Mouse (Mus musculus): ENCODE data around the gene Ffar2. TPM values are rescaled to one million over a fixed set of nuclear protein-coding genes. Genes with fewer than 3 reads are reported as not detected.
"Not testable (repeated sequence)": the region's sequence is repeated elsewhere in the genome, so short reads cannot be mapped to it uniquely, and the experiment has no call there.

The Ffar2 gene
- total and polyA plus RNA-seq, 3 experiments, result 0.31 to 0.33 TPM; not detected in 1

DNA sequence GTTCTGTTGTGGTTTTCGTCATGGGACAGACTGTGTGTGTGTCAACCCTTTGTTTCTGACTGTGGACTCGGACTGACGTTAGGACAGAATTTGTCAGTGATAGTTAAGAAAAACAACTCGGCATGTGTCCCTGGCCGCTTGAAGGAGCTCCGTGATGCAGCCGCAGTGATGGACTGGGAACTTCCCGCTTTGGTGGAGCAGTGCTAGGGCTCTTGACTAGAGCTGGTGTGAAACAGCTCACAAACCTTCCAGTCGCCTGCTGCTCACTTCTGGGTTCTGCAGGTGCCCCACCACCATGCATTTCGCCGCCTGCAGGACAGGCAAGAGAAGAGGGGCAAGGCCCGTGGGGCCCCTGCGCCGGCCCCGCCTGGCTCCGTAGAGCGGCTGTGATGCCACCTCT is 8.7 kb upstream of the Ffar2 start:
- DNase-seq (ENCODE audit: low spot score) (no peak), ATAC-seq (ENCODE audit: extremely low read depth, insufficient number of reproducible peaks, low FRiP score, poor library complexity, severe bottlenecking) (no peak)
- Histone ChIP-seq H3K9me3 (replicated peaks) (no peaks in the 10 kb centered on the region), H3K27me3 (ENCODE audit: insufficient read depth, low read length) (no peaks in the 10 kb centered on the region), H3K4me3 (ENCODE audit: low read depth, low read length) (no peak overlapping the region), H3K4me1 (ENCODE audit: insufficient read depth, low read depth, low read length) (peaks cover 5% of the 10 kb centered on the region), H3K36me3 (replicated peaks) (no peaks in the 10 kb centered on the region)
- TF ChIP-seq GATA1 (IDR thresholded peaks at IDR 0.05; ENCODE audit: borderline replicate concordance, low read length), result no peak
- no peak for TF ChIP-seq GATA2 (IDR thresholded peaks at IDR 0.05; ENCODE audit: borderline replicate concordance, low read depth, low read length)
- no peak for TF ChIP-seq CTCF (IDR thresholded peaks at IDR 0.05; ENCODE audit: low read depth, low read length)
- TF ChIP-seq TAL1 (conservative IDR thresholded peaks at IDR 0.05; ENCODE audit: low read depth, low read length), result no peak

DNA sequence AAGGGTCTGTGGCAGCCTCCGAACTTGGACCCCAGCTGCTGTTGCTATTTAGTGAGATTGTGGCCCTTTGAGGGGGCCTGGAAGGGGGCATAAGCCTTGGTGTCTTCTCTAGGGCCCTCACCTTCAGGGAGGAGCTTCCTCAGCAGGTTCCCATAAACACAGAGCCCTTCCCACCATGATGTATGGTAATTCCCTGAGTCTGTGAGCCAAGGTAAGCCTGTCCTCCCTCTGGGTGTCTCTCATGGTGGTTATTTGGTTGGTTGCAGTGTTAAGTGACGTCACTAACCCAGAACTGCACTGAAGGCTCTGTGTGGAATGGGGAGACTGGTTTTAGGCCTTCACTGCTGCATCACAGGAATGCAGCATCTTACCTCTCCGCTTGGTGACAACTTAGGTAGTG is 5.9 kb upstream of the Ffar2 start:
- no peaks in the 10 kb centered on the region for H3K36me3 ChIP-seq (replicated peaks)
- H3K4me3 ChIP-seq (ENCODE audit: low read depth, low read length), result no peak overlapping the region
- H3K9me3 ChIP-seq (replicated peaks), result no peaks in the 10 kb centered on the region
- H3K27me3 ChIP-seq (ENCODE audit: insufficient read depth, low read length), result no peaks in the 10 kb centered on the region
- peaks cover 5% of the 10 kb centered on the region for H3K4me1 ChIP-seq (ENCODE audit: insufficient read depth, low read depth, low read length)
- TF ChIP-seq GATA2 (IDR thresholded peaks at IDR 0.05; ENCODE audit: borderline replicate concordance, low read depth, low read length) (no peak), POLR2AphosphoS5 (IDR thresholded peaks at IDR 0.05; ENCODE audit: insufficient replicate concordance, low read depth, low read length) (no peak), GATA1 (IDR thresholded peaks at IDR 0.05; ENCODE audit: borderline replicate concordance, low read length) (no peak), TAL1 (conservative IDR thresholded peaks at IDR 0.05; ENCODE audit: low read depth, low read length) (no peak), CTCF (IDR thresholded peaks at IDR 0.05; ENCODE audit: low read depth, low read length) (no peak)
- ATAC-seq (ENCODE audit: extremely low read depth, insufficient number of reproducible peaks, low FRiP score, poor library complexity, severe bottlenecking) (no peak), DNase-seq (ENCODE audit: low spot score) (no peak)

DNA sequence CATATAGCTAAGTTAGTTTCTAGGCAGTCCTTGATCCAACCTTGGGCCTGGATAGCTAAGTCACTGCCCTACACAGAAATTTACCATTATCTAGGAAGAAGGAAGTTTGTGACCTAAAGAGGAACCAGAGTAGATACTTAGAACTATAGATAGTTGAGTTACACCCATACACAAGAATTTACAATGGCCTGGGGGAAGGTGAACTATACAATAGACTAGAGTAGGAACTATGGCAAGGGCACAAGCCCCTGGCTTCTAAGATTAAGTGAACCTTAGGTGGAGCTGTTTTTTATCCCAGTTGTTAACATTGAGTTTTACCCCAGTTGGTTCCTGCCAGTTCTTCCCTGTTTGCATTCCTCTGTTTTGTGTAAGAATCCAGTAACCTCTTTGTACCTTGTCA is 5.3 kb upstream of the Ffar2 start:
- not testable (repeated sequence) for H3K36me3 ChIP-seq (replicated peaks); H3K4me3 ChIP-seq (ENCODE audit: low read depth, low read length); DNase-seq (ENCODE audit: low spot score); H3K27me3 ChIP-seq (ENCODE audit: insufficient read depth, low read length); ATAC-seq (ENCODE audit: extremely low read depth, insufficient number of reproducible peaks, low FRiP score, poor library complexity, severe bottlenecking); H3K9me3 ChIP-seq (replicated peaks); H3K4me1 ChIP-seq (ENCODE audit: insufficient read depth, low read depth, low read length)

DNA sequence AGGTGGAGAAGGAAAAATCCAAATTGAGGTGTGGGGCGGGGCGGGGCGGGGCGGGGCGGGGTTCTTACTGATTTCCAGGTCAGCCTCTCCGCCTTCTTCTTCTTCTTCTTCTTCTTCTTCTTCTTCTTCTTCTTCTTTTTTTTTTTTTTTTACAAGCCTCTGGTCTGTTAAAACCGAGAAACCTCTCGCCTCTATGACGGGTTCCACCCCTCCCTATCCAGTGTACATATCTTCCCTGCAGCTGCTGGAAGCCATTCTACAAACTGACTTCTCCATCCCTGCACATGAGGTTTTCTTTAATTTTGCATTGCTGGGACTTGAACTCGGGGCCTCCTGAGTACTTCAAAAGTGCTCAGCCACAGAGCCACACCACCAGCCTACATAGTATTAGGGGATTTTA is 3.1 kb upstream of the Ffar2 start:
- H3K4me1 ChIP-seq (ENCODE audit: insufficient read depth, low read depth, low read length), result peaks cover 5% of the 10 kb centered on the region
- no peak for TF ChIP-seq CTCF (IDR thresholded peaks at IDR 0.05; ENCODE audit: low read depth, low read length)
- TF ChIP-seq GATA1 (IDR thresholded peaks at IDR 0.05; ENCODE audit: borderline replicate concordance, low read length), result no peak
- TF ChIP-seq TAL1 (conservative IDR thresholded peaks at IDR 0.05; ENCODE audit: low read depth, low read length), result no peak
- TF ChIP-seq POLR2AphosphoS5 (IDR thresholded peaks at IDR 0.05; ENCODE audit: insufficient replicate concordance, low read depth, low read length), result no peak
- TF ChIP-seq GATA2 (IDR thresholded peaks at IDR 0.05; ENCODE audit: borderline replicate concordance, low read depth, low read length), result no peak
- ATAC-seq (ENCODE audit: extremely low read depth, insufficient number of reproducible peaks, low FRiP score, poor library complexity, severe bottlenecking) (no peak), DNase-seq (ENCODE audit: low spot score) (no peak)
- H3K27me3 ChIP-seq (ENCODE audit: insufficient read depth, low read length), result peaks cover 5% of the 10 kb centered on the region; the same call in 1 of the 2 replicates
- no peaks in the 10 kb centered on the region for H3K36me3 ChIP-seq (replicated peaks)
- no peak overlapping the region for H3K4me3 ChIP-seq (ENCODE audit: low read depth, low read length)
- no peaks in the 10 kb centered on the region for H3K9me3 ChIP-seq (replicated peaks)

DNA sequence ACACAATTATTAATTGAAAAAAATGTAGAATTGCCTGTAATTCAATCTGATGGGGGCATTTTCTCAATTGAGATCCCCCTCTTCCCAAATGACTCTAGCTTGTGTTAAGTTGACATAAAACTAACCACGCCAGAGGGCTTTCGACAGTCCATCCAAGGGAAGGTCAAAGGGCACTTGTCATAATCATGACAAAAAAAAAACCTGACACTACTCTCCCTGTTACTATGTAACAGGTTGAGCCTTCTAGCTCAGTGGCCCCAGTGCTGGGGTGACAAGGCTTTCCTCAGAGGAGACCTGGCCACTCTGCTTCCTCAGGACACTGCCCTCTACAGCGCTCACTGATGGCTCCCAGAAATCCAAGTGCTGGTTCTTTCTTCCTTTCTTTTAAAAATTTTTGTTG is 731 bp upstream of the Ffar2 start:
- no peaks in the 10 kb centered on the region for H3K36me3 ChIP-seq (replicated peaks)
- no peak for TF ChIP-seq CTCF (IDR thresholded peaks at IDR 0.05; ENCODE audit: low read depth, low read length)
- TF ChIP-seq GATA2 (IDR thresholded peaks at IDR 0.05; ENCODE audit: borderline replicate concordance, low read depth, low read length), result no peak
- no peak for TF ChIP-seq POLR2AphosphoS5 (IDR thresholded peaks at IDR 0.05; ENCODE audit: insufficient replicate concordance, low read depth, low read length)
- TF ChIP-seq GATA1 (IDR thresholded peaks at IDR 0.05; ENCODE audit: borderline replicate concordance, low read length), result no peak
- no peak for TF ChIP-seq TAL1 (conservative IDR thresholded peaks at IDR 0.05; ENCODE audit: low read depth, low read length)

DNA sequence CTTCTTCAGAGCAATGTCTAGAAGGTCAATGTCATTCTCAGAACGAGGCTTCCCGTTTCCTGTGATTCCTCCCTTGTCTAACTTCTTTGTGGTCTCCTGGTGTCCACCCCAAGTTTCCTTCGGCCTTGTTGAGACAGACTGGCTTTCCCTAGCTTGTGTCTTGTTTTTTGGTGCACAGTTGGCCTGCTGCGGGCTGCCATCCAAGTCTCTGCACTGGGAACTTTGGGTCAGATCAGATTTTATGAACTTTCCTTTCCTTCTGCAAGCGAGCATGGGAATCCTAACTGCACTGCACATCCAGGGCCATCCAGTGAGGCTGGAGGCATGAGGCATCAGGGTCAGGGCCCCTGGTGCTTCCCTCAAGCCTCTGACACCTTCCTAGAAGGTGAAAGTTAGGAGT is 2.0 kb downstream of the Ffar2 start:
- no peaks in the 10 kb centered on the region for H3K9me3 ChIP-seq (replicated peaks)
- H3K4me3 ChIP-seq (ENCODE audit: low read depth, low read length), result no peak overlapping the region
- H3K36me3 ChIP-seq (replicated peaks), result no peaks in the 10 kb centered on the region
- ATAC-seq (ENCODE audit: extremely low read depth, insufficient number of reproducible peaks, low FRiP score, poor library complexity, severe bottlenecking) (no peak), DNase-seq (ENCODE audit: low spot score) (no peak)
- H3K27me3 ChIP-seq (ENCODE audit: insufficient read depth, low read length), result peaks cover 17% of the 10 kb centered on the region; the same call in 1 of the 2 replicates
- TF ChIP-seq GATA1 (IDR thresholded peaks at IDR 0.05; ENCODE audit: borderline replicate concordance, low read length) (no peak), CTCF (IDR thresholded peaks at IDR 0.05; ENCODE audit: low read depth, low read length) (no peak), GATA2 (IDR thresholded peaks at IDR 0.05; ENCODE audit: borderline replicate concordance, low read depth, low read length) (no peak), POLR2AphosphoS5 (IDR thresholded peaks at IDR 0.05; ENCODE audit: insufficient replicate concordance, low read depth, low read length) (no peak), TAL1 (conservative IDR thresholded peaks at IDR 0.05; ENCODE audit: low read depth, low read length) (no peak)
- no peaks in the 10 kb centered on the region for H3K4me1 ChIP-seq (ENCODE audit: insufficient read depth, low read depth, low read length)

More for the DNA sequence above, 731 bp upstream of the Ffar2 start:
- DNase-seq (ENCODE audit: low spot score) (no peak), ATAC-seq (ENCODE audit: extremely low read depth, insufficient number of reproducible peaks, low FRiP score, poor library complexity, severe bottlenecking) (no peak)
- Histone ChIP-seq H3K4me3 (ENCODE audit: low read depth, low read length) (no peak overlapping the region), H3K4me1 (ENCODE audit: insufficient read depth, low read depth, low read length) (peaks cover 1% of the 10 kb centered on the region; the same call in 1 of the 2 replicates), H3K27me3 (ENCODE audit: insufficient read depth, low read length) (peaks cover 15% of the 10 kb centered on the region; the same call in 1 of the 2 replicates), H3K9me3 (replicated peaks) (no peaks in the 10 kb centered on the region)
